Mouse (Mus musculus): ENCODE measurements around the gene Fgf2. TPM values are rescaled to one million over a fixed set of nuclear protein-coding genes. Genes with fewer than 3 reads are reported as not detected.

The Fgf2 gene
- polyA plus RNA-seq, 1 experiment from 2014 or later = 0.50 TPM

GRCm38 (mm10) chr3:37370407-37370806, 22.3 kb downstream of the Fgf2 start:
- no peaks in the 10 kb centered on the region for H3K9me3 ChIP-seq
- 69% methylated on average over 4 of the region's 4 CpGs for WGBS
- H3K36me3 ChIP-seq = no peaks in the 10 kb centered on the region
- H3K27ac ChIP-seq = no peak overlapping the region
- no peak for DNase-seq (ENCODE audit: low spot score)
- H3K4me1 ChIP-seq = peaks cover 12% of the 10 kb centered on the region; the same call in 1 of the 2 replicates
- no peak overlapping the region for H3K4me3 ChIP-seq
- no peaks in the 10 kb centered on the region for H3K27me3 ChIP-seq (ENCODE audit: insufficient read depth, poor library complexity, severe bottlenecking)

- 86% methylated on average over 11 of the region's 11 CpGs for WGBS
- H3K4me1 ChIP-seq = no peaks in the 10 kb centered on the region
- no peak overlapping the region for H3K27ac ChIP-seq
- no peak for DNase-seq (ENCODE audit: low spot score)
- H3K9me3 ChIP-seq = no peaks in the 10 kb centered on the region
- H3K36me3 ChIP-seq = no peaks in the 10 kb centered on the region
- H3K4me3 ChIP-seq = no peak overlapping the region
- H3K27me3 ChIP-seq (ENCODE audit: insufficient read depth, poor library complexity, severe bottlenecking) = no peaks in the 10 kb centered on the region
Observed at GRCm38 (mm10) chr3:37373712-37374111, 25.6 kb downstream of the Fgf2 start.

DNA sequence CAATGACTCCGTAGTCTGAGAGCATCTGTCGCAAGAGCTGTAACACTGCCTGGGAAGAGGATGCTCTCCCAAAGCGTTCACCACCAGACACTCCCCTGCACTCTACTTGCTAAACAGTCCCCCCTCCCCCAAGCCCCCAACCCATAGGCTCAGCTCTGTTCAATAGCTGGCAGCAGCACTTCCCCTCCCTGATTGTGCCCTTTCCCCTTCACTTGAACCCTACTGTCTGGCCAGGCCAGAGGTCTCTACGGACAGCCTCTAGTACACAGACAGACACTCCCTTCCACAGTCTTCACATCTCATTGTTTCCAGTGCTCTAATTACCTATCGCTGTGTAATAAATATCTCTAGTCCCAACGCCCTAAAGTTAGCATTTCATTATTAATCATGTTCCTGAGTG, 29.8 kb downstream of the Fgf2 start:
- DNase-seq (ENCODE audit: low spot score) = no peak
- H3K27ac ChIP-seq = no peak overlapping the region
- H3K4me3 ChIP-seq = no peak overlapping the region
- 76% methylated on average over 6 of the region's 6 CpGs for WGBS
- no peaks in the 10 kb centered on the region for H3K9me3 ChIP-seq
- H3K36me3 ChIP-seq = no peaks in the 10 kb centered on the region
- H3K4me1 ChIP-seq = peaks cover 1% of the 10 kb centered on the region; the same call in 1 of the 2 replicates
- no peaks in the 10 kb centered on the region for H3K27me3 ChIP-seq (ENCODE audit: insufficient read depth, poor library complexity, severe bottlenecking)

GRCm38 (mm10) chr3:37378412-37378811, 30.3 kb downstream of the Fgf2 start:
- Histone ChIP-seq H3K27ac (no peak overlapping the region), H3K27me3 (ENCODE audit: insufficient read depth, poor library complexity, severe bottlenecking) (no peaks in the 10 kb centered on the region), H3K9me3 (no peaks in the 10 kb centered on the region), H3K4me1 (peaks cover 5% of the 10 kb centered on the region; the same call in 1 of the 2 replicates), H3K4me3 (no peak overlapping the region), H3K36me3 (no peaks in the 10 kb centered on the region)
- DNase-seq (ENCODE audit: low spot score) = no peak
- WGBS = 74% methylated on average over 6 of the region's 6 CpGs

GRCm38 (mm10) chr3:37379201-37379600, 31.1 kb downstream of the Fgf2 start:
- Histone ChIP-seq H3K9me3 (no peaks in the 10 kb centered on the region), H3K27ac (no peak overlapping the region), H3K4me3 (no peak overlapping the region), H3K36me3 (no peaks in the 10 kb centered on the region), H3K4me1 (peaks cover 5% of the 10 kb centered on the region; the same call in 1 of the 2 replicates), H3K27me3 (ENCODE audit: insufficient read depth, poor library complexity, severe bottlenecking) (no peaks in the 10 kb centered on the region)
- no peak for DNase-seq (ENCODE audit: low spot score)
- 76% methylated on average over 14 of the region's 14 CpGs for WGBS

DNA sequence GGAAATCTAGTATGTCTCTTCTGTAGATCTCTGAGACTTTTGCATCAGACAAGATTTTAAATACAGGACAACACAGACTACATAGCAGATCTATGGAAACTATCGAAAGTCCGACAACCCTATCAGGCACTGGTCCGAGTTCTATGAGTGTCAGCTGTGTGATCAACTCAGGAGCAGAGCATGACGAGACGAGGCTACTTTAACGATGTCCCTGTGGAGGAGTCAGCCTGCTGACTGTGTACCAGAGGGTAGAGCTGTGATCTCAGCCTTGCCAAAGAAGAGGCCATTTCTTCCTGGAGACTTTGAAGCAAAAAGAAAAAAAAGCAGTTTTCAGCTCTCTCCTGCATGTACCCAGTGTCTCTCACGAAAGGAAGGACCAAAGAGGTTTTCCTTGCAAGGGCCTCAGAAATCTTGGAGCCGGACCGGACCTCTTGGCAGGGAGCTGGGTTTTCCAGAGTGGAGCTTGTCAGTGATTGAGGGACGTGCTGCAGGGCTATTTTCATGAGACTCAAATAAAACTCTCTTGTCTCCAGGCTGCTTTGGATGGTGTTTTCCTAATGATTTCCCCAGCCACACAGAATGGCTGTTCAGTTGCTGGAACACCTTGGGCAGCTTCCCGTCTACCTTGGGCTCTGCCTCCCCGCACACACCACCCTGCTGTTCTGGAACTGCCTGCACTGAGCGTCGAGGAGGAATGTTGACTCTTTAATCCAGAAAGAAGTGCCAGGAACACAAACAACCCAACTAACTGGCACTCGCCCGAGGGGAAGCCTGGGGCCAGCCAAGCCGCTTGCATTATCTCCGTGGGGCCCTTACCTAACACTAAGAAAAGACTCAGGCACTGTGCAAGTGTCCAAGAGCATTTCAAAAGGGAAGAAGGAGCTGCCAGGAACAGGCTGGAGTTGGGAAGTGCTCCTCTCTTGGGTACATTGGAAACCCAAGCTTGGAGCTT, 32.1 kb downstream of the Fgf2 start:
- no peak overlapping the region for H3K27ac ChIP-seq

GRCm38 (mm10) chr3:37381457-37381856, 33.3 kb downstream of the Fgf2 start:
- no peak overlapping the region for H3K27ac ChIP-seq
- no peaks in the 10 kb centered on the region for H3K27me3 ChIP-seq (ENCODE audit: insufficient read depth, poor library complexity, severe bottlenecking)
- no peaks in the 10 kb centered on the region for H3K36me3 ChIP-seq
- H3K4me3 ChIP-seq = no peak overlapping the region
- H3K9me3 ChIP-seq = no peaks in the 10 kb centered on the region
- peaks cover 5% of the 10 kb centered on the region; the same call in 1 of the 2 replicates for H3K4me1 ChIP-seq
- 73% methylated on average over 6 of the region's 6 CpGs for WGBS
- DNase-seq (ENCODE audit: low spot score) = no peak

More for the DNA sequence above, 32.1 kb downstream of the Fgf2 start:
- Histone ChIP-seq H3K4me1 (peaks cover 5% of the 10 kb centered on the region; the same call in 1 of the 2 replicates), H3K36me3 (no peaks in the 10 kb centered on the region), H3K4me3 (no peak overlapping the region), H3K9me3 (no peaks in the 10 kb centered on the region), H3K27me3 (ENCODE audit: insufficient read depth, poor library complexity, severe bottlenecking) (no peaks in the 10 kb centered on the region)
- 65% methylated on average over 18 of the region's 18 CpGs for WGBS
- DNase-seq (ENCODE audit: low spot score) = no peak

GRCm38 (mm10) chr3:37383096-37383765, 35.1 kb downstream of the Fgf2 start:
- no peak for DNase-seq (ENCODE audit: low spot score)
- Histone ChIP-seq H3K9me3 (no peaks in the 10 kb centered on the region), H3K4me1 (peaks cover 5% of the 10 kb centered on the region; the same call in 1 of the 2 replicates), H3K27ac (no peak overlapping the region), H3K4me3 (no peak overlapping the region), H3K27me3 (ENCODE audit: insufficient read depth, poor library complexity, severe bottlenecking) (no peaks in the 10 kb centered on the region), H3K36me3 (no peaks in the 10 kb centered on the region)
- WGBS = 70% methylated on average over 6 of the region's 6 CpGs

- H3K27me3 ChIP-seq (ENCODE audit: insufficient read depth, poor library complexity, severe bottlenecking) = no peaks in the 10 kb centered on the region
- H3K9me3 ChIP-seq = no peaks in the 10 kb centered on the region
- no peak overlapping the region for H3K27ac ChIP-seq
- H3K36me3 ChIP-seq = no peaks in the 10 kb centered on the region
- no peak for DNase-seq (ENCODE audit: low spot score)
- 86% methylated on average over 6 of the region's 6 CpGs for WGBS
- peaks cover 5% of the 10 kb centered on the region; the same call in 1 of the 2 replicates for H3K4me1 ChIP-seq
- no peak overlapping the region for H3K4me3 ChIP-seq
Observed at GRCm38 (mm10) chr3:37387310-37387709, 39.2 kb downstream of the Fgf2 start.

DNA sequence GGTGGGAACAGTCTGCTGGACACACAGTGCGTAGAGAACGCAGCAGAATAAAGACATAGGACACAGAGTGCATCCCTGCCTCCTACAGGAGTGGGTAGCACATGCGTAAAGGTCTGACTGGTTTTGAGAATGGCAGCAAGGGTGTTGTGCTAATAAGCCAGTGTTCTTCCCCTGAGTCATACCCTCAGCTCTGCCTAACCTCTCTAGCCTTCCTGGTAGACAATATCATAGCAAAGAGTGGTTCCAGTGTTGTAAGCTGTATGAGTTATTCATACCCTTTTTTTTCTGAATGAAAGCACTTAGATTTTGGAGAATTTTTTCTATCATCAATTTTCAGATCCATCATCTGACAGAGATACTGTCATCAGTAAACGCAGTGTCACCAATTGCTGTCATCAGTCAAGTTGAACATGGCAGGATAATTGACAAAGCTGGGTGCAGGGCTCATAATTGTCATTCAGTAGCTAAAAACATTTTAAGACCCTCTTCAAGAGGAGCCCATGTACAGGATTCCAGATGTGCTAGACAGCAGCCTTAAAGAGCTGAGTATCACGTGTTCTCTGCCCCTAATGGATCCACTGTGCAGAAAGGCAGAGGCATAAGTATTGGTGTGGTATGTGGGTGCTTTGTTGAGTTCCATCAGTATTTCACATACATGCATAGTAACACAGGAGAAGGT, 48.9 kb downstream of the Fgf2 start:
- Histone ChIP-seq H3K27me3 (ENCODE audit: insufficient read depth, poor library complexity, severe bottlenecking) (no peaks in the 10 kb centered on the region), H3K4me3 (no peak overlapping the region), H3K4me1 (no peaks in the 10 kb centered on the region), H3K9me3 (no peaks in the 10 kb centered on the region), H3K27ac (no peak overlapping the region), H3K36me3 (no peaks in the 10 kb centered on the region)
- WGBS = 85% methylated on average over 5 of the region's 5 CpGs
- DNase-seq (ENCODE audit: low spot score) = peak; percentile 64

GRCm38 (mm10) chr3:37397646-37398045, 49.5 kb downstream of the Fgf2 start:
- WGBS = 74% methylated on average over 3 of the region's 3 CpGs
- H3K27me3 ChIP-seq (ENCODE audit: insufficient read depth, poor library complexity, severe bottlenecking) = no peaks in the 10 kb centered on the region
- no peaks in the 10 kb centered on the region for H3K4me1 ChIP-seq
- no peaks in the 10 kb centered on the region for H3K36me3 ChIP-seq
- no peak overlapping the region for H3K27ac ChIP-seq
- DNase-seq (ENCODE audit: low spot score) = peak; percentile 64
- no peak overlapping the region for H3K4me3 ChIP-seq
- H3K9me3 ChIP-seq = no peaks in the 10 kb centered on the region

DNA sequence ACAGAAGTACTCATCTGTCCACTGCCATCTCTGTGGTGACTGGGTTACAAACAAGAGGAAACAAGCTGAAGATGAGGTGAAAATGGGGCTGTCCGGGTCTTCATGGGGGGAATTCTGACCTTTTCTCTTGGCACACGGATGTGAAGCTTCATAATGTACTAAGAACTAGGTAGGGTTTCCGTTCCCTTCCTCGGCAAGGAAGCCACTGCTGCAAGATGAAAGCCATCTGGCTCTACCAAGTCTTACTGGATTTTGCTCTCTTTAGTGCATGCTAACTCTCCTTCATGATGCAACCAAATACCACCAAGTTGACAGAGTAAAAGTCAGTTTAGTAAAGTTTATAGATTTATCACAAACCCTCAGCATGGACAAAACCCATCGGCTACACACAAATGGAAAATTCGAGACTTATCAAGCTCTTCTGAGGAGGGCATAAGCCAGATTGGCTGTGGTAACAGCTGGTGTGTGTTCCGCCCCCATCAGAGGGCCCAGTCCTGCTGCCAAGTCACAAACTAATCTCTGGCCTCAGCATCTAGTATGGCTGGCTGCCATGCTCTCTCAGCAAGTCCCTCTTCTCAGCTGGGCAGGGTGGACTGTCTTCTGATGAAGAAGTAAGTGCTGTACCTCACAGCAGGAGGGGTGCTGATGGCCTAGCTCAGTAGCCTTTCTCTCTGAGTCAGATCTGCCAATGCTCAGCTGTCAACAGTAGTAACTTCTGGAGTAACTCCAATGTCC, 50.7 kb downstream of the Fgf2 start:
- Histone ChIP-seq H3K27ac (no peak overlapping the region), H3K9me3 (no peaks in the 10 kb centered on the region), H3K36me3 (no peaks in the 10 kb centered on the region), H3K27me3 (ENCODE audit: insufficient read depth, poor library complexity, severe bottlenecking) (no peaks in the 10 kb centered on the region), H3K4me3 (no peak overlapping the region), H3K4me1 (no peaks in the 10 kb centered on the region)
- peak; percentile 73 for DNase-seq (ENCODE audit: low spot score)
- 81% methylated on average over 7 of the region's 7 CpGs for WGBS

Measured in heart, embryonic 10.5 days (tissue).